Mouse (Mus musculus) spleen, postnatal 10 days (tissue): ENCODE data around the gene Prpf4.

Experiments used
- DNase-seq, 2 experiments: peaks; one replicate each; pipeline ENCODE4 v3.0.0; 2021 to 2022; ENCODE audit warnings: low spot score in 2 of 2

The Prpf4 gene

GRCm38 (mm10) chr4:62389592-62390512 lies 18.7 kb upstream of the Prpf4 start:
- DNase-seq: no peak

DNA sequence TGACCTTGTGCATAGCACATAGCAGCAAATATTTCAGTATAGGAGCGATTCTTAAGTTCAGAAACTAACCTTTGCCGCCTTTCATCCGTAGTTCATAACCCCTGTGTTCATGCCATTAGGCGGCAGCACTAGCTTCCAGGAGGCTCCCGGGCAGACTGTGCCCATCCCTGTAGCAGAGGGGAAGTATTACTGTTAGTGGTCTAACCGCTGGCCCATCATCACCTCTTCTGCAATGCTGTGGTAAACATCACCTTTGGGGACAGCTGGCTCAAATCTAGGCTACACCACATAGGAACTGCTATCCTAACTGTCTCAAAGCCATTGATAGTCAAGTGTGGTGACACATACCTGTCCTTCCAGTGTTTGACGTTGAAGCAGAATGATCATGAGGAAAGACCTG lies 16.7 kb upstream of the Prpf4 start:
- no peak for DNase-seq

DNA sequence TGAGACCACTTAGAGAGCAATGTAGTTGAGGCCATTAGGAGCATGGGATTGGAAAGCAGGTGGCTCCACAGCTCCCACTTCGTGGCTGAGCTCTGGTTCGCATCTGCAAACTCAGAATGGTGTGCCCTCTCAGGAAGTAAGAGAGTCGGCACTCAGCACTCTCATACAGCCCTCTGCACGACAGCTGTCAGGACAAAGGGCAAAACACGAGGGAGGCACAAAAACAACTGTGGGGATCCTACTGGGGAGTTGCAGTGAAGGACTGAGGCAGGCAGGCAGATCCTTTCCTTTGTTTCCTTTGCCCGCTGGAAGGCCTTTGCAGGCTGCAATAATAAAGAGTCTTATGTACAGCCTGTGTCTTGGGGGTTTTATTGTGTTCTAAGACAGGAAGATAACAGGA lies 15.1 kb upstream of the Prpf4 start:
- no peak for DNase-seq

- DNase-seq: no peak
Measured at GRCm38 (mm10) chr4:62395806-62396205, 12.8 kb upstream of the Prpf4 start.

GRCm38 (mm10) chr4:62397616-62398365 lies 10.8 kb upstream of the Prpf4 start:
- DNase-seq: no peak

GRCm38 (mm10) chr4:62398956-62399355 lies 9.6 kb upstream of the Prpf4 start:
- no peak for DNase-seq

DNA sequence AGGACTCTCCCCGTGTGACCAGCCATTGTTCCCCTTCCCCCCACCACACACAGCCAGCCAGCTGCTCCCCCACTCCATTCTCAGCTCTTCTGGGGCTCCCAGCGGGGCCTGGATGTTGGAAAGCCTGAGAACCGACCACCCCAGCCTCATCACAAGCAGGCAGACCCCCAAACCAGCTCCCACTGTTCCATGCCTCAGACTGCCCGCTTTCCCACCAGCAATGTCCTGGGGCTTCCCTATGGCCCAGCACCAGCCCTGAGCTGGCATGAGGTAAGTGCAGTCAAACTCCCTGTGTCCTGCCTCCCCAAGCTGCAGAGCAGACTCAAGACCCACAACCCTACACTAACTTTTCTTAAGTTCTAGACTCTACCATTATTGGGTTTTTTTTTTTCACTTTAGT lies 2.5 kb upstream of the Prpf4 start:
- DNase-seq: no peak

- peak; percentile 65 to 72 for DNase-seq
Measured at GRCm38 (mm10) chr4:62407730-62408582, 641 bp upstream of the Prpf4 start.

- no peak for DNase-seq
Measured at GRCm38 (mm10) chr4:62409615-62410014, 1.0 kb downstream of the Prpf4 start.

DNA sequence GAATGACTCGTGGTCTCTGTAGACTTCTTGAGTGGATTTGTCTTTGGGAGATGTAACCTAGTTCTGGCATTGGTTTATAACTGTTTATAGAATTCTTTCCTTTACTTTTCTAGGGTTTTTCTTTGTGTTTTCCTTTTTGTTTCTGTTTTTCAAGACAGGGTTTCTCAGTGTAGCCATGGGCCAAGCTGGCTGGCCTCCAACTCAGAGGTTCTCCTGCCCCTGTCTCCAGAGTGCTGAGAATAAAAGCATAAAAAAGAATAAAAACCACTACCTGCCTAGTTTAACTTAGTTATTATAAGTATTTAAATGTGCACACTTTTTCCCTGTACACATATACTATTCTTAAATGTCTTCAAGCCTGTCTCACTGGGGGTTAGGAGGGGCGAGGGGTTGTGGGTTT lies 1.7 kb downstream of the Prpf4 start:
- DNase-seq: no peak

DNA sequence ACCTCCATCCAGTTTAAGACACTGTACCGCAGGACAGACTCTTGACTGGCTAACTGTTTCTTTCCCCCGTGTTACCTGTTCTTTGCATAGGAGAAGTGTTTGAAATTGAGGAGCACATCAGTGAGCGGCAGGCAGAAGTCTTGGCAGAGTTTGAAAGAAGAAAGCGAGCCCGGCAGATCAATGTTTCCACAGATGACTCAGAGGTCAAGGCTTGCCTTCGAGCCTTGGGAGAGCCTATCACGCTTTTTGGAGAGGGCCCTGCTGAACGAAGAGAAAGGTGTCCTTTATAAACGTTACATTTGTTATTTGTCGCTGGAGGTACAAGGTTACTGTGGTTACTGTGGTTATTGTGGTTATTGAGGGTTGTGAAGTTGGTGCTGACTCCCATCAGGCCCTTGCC lies 3.0 kb downstream of the Prpf4 start:
- DNase-seq: no peak

DNA sequence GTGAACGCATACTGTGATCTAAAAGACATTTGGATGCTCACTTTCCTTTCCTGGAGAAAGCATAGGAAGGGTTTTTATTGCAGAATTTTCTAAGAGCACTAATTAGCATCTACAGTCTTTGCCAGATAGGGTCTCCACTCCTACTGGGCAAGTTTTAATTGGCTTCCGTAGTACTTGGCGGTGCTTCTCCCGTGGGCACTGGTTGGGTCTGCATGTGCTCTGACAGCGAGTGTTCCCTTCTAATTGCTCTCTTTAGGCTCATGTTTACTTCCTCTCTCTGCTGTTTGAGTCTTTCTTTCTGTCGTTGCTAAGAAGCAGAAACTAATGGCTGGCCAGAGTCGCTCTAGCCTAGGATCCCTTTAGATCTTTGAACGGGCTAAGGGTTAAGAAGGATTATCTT lies 9.9 kb downstream of the Prpf4 start:
- DNase-seq: no peak

- no peak for DNase-seq
Measured at GRCm38 (mm10) chr4:62419091-62419490, 10.5 kb downstream of the Prpf4 start.

GRCm38 (mm10) chr4:62425891-62426290 lies 17.3 kb downstream of the Prpf4 start:
- no peak for DNase-seq

GRCm38 (mm10) chr4:62427978-62428758 lies 19.6 kb downstream of the Prpf4 start:
- no peak for DNase-seq

GRCm38 (mm10) chr4:62429616-62430015 lies 21.0 kb downstream of the Prpf4 start:
- no peak for DNase-seq

- DNase-seq: no peak
Measured at GRCm38 (mm10) chr4:62430678-62431077, 22.1 kb downstream of the Prpf4 start.

- DNase-seq: peak in 1 of 2 experiments; percentile 51
Measured at GRCm38 (mm10) chr4:62431522-62431921, 22.9 kb downstream of the Prpf4 start.

GRCm38 (mm10) chr4:62433939-62434870 lies 25.6 kb downstream of the Prpf4 start:
- DNase-seq: no peak

DNA sequence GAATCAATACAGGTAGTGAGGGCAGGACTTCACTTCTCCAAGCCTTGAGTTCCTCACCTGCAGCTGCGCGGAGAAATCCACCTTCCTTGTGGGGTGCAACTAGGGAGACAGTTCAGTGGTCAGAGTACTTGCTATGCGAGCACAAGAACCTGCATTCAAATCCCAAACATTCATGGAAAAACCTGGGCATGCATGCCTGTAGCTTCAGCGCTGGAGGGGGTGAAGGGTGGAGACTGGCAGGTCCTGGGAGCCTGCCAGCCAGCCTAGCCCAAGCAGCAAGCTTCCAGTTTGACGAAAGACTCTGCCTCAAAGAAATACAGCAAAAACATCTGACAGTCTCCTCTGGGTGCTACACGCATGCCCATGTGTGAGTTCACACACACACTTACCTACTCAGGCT lies 26.5 kb downstream of the Prpf4 start, which contains the start of gene Rnf183:
Rnf183 (minus strand) TSS at position 172 of the 400 bp plus-strand sequence.
- no peak for DNase-seq
